Mouse (Mus musculus) mouse trophoblast stem cell (cell line): ENCODE results near the gene 1700025C18Rik.

ENCODE experiments used
- in situ Hi-C, 2 experiments: fragments of 300-500 bp; cut with MseI, MboI; formaldehyde crosslinking; loops; 2 replicates in 1 of 2; 3 replicates in 1 of 2; pipeline ENCODE4 v1.15.1; 2025

1700025C18Rik gene

GRCm38 (mm10) chr2:165042126-165042525, 48.4 kb downstream of the 1700025C18Rik start:
- in situ Hi-C loops = no loop called here

GRCm38 (mm10) chr2:165037415-165037814, 53.1 kb downstream of the 1700025C18Rik start:
- in situ Hi-C loops = no loop called here

DNA sequence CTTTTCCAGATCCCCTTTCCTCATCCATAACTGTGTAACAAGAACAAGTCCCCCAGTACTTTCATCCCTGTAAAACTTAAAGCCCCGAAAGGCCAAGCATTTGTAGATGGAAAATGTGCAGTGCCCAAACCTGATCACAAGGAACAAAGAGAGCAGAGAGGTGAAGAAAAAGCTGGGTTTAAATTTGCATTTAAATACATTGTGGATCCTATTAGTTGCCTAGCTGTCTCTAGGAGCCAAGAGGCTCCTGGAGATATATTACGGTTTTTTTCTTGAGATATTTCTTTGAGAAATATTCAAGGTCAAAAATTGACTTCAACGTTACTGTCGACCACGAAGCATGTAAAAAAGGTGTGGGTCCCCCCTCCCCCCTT, 55.5 kb downstream of the 1700025C18Rik start:
- in situ Hi-C loops = no loop called here

DNA sequence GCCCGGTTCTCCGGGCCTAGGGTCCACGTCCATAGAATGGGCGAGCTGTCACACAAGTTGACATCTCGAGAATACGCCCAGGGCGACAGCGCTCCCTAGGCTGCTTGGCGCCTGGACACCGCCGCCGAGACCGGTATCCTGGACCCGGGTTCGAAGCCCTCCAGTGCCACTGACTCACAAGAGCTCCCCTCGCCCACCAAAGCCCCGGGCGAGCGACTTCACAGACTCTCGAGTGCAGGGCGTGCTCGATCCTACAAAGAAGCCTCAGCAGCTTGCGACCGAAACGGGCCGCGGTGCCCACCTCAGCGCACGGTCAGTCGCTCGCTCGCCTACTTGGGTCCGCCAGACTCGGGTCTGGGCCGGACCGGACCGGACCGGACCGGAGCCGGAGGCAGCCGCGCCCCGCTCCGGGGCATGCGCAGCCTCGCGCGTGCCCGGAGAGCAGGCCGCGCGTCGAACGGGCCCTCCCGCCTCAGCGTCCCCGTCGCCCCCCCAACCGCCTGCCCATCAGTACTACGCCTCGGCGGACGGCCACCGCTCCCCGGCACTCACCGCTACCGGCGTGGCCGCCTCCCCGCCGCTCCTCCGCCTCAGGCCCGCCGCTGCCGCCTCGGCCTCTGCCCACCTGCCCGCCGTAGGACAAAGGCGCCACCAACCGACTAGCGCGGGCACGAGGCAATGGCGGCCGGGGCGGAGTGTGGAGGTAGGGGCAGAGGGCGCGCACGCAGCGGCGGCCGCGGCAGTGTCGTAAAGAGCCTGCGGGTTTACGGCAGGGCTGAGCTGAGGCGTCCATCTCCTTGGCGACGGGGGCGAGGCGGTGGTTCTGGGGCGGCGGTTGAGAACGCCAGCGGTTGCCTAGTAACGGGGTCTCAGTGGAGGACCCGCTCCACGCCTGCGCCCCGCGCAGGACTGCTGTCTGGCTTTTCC, 56.2 kb downstream of the 1700025C18Rik start, which contains the start of gene Ncoa5:
Gene Ncoa5, minus strand, starts transcription at position 737 of the 927 bp plus-strand sequence.
- in situ Hi-C loops = no loop called here

DNA sequence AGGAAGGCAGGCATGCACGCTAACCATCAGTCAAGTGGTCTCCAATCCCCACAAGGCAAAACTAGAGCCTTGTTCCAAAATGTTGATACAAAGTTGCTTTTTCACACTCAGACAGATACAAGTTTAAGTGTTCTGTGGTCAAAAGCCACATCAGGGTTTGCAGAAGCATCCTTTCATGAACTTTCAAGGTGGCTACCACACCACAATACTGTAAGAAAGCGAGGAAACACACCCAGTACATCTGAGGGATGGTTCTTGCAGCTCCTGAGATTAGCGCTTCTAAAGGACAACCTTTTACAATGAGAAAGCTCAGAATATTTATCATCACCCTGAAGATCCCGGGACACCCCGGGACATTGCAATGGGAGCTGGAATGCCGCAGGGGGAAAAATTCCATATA, 57.2 kb downstream of the 1700025C18Rik start:
- in situ Hi-C loops = no loop called here

DNA sequence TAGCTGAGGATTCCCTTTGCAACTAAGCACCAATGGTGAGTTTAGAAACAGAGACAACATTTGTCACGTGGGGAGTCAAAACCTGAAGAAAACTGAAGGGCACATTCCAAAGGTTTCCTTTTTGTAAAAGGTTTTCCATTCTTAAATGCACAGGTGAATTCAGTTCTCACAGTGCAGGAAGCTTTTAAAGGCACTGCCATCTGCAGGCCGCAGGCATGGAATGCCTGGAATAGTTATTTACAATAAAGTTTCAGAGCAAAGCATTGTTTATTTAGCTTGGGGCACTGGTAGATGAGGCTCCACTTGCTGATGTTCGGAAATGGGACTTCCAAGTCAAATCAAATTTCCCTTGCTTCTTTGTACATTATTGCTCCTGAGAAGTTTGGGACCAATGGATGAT, 58.0 kb downstream of the 1700025C18Rik start:
- in situ Hi-C loops = no loop called here
